Mouse (Mus musculus) kidney, postnatal 10 days (tissue): ENCODE data around the gene Ttll13.
A peak's percentile ranks its signal among the peaks of the same experiment; 100 is the strongest.

Source experiments
- DNase-seq: peaks from one replicate; pipeline ENCODE4 v3.0.0; 2021; ENCODE audit warnings: mixed read lengths

The Ttll13 gene

DNA sequence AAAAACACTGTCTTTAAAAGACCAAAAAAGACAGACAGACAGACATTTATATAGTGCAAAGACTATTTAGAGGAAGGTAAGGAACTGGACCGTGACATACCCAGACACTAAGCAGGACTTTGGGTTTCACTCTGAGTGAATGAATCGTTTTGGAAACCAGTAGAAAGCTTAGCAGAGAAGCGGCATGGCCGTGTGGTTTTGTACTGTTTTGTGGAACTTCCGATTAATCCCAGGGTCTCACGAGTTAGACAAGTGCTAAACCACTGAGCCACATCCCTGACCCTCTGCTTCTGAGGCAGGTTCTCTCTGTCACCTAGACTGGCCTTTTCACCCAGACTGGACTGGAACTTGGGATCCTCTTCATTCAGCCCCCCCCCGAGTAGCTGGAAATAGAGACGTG is 31.7 kb upstream of the Ttll13 start:
- DNase-seq, result no peak

GRCm38 (mm10) chr7:80215398-80215797 is 30.8 kb upstream of the Ttll13 start:
- DNase-seq, result peak; percentile 89

DNA sequence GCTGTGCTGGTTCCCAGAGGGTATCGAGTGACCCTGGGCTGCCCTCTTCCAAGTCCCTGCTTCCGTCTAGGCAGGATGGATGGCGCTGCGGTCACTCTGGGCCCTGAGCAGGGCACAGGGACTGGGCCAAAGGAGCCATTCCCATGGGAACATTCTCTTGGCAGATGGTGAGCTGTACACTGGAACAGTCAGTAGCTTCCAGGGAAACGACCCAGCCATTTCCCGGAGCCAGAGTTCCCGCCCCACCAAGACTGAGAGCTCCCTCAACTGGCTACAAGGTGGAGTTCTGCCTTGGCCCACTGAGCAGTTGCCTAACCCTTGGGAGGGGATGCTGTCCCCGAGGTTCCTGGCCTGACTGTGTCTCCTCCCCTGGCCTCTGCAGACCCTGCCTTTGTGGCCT is 29.6 kb upstream of the Ttll13 start:
- peak; percentile 51 for DNase-seq

DNA sequence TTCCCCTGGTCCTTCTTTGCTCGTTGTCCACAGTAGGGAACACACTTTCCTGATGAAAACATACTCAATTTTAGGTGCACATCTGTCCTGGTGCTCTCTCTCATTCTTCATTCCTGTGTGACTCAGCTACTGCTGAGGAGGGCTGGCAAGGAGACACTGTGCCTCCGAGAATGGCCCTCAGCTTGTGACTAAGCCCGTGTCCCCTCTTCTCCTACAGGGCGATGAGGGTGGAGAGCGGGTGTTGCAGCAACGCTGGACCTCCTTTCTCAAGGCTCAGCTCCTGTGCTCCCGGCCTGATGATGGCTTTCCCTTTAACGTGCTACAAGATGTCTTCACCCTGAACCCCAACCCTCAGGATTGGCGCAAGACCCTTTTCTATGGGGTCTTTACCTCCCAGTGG is 27.5 kb upstream of the Ttll13 start:
- no peak for DNase-seq

DNA sequence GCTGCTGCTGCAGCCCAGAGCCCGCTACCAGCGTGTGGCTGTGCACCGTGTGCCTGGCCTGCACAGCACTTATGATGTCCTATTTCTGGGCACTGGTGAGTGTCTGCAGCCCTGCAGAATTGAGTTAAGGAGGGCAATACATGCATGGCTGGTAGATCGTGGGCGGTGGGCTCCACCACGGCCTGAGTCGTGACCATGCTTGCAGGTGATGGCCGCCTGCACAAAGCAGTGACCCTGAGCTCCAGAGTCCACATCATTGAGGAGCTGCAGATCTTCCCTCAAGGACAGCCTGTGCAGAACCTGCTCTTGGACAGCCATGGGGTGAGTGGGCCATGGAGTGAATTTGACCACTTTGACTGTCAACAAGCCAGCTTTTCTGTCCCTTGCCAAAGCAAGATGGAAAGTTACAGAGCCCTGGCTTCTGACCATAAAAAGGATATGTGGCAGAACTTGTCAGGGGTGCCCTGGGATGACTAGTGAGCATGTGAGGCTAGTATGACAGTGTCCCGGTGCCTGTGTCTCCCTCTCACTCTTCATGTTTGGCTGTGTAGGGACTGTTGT is 25.9 kb upstream of the Ttll13 start:
- DNase-seq, result no peak

- DNase-seq, result no peak
Observed at GRCm38 (mm10) chr7:80221179-80221750, 24.9 kb upstream of the Ttll13 start.

GRCm38 (mm10) chr7:80227065-80227464 is 19.1 kb upstream of the Ttll13 start:
- no peak for DNase-seq

- peak; percentile 36 for DNase-seq
Observed at GRCm38 (mm10) chr7:80230196-80230595, 16.0 kb upstream of the Ttll13 start.

DNA sequence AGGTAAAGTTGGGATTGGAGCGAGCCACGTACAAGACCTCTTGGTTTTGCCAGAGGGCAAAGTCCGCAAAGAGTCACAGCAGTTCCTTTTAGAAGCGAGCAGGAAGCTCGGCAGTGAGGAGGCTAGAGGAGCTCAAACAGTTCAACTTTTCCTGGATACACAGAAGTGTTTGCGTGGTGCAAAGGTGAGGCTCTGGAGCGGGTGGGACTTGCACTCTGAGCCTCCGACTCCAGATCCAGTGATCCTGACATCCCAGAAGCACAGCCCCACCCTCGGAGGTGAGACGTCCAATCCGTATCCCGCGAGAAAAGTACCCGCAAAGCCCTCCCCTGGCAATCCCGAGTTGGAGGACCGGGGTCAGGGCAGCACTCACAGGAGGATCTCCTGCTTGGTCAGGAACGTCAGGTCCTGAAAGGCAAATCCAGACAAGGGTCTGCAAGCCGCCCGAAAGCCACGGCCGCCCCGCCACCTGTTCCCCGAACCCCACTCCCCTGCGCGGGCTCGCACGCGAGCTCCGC is 14.1 kb upstream of the Ttll13 start:
- DNase-seq, result peak; percentile 59

GRCm38 (mm10) chr7:80232489-80233029 is 13.6 kb upstream of the Ttll13 start, which contains the start of the genes Cib1 and Gdpgp1:
TSS of gene Cib1 (minus strand) at chr7:80232813.
TSS of gene Gdpgp1 (plus strand) at chr7:80232865.
- DNase-seq, result peak; percentile 98

DNA sequence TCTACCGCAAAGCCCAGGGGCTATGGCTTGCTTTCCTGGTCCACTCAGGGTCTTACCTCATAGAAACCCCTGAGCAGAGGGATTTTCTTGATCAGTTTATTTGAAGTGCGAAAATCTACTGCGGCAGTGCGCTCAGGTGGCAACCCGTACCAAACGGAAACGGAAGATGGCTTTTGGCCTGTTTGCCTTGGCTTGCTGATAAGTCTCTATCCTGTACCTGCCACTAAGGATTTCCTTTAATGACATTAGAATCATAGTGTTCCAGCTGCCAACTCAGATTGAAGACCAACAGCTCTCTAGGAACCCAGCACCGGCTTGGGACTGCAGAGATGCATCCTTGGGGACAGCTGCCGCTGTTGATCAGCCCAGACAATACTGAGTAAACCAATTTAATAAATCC is 12.4 kb upstream of the Ttll13 start:
- DNase-seq, result no peak

GRCm38 (mm10) chr7:80238542-80238941 is 7.6 kb upstream of the Ttll13 start:
- DNase-seq, result no peak

- no peak for DNase-seq
Observed at GRCm38 (mm10) chr7:80241661-80242060, 4.5 kb upstream of the Ttll13 start.

GRCm38 (mm10) chr7:80244851-80245250 is 1.3 kb upstream of the Ttll13 start:
- no peak for DNase-seq

GRCm38 (mm10) chr7:80246859-80247258 is 683 bp downstream of the Ttll13 start:
- no peak for DNase-seq

DNA sequence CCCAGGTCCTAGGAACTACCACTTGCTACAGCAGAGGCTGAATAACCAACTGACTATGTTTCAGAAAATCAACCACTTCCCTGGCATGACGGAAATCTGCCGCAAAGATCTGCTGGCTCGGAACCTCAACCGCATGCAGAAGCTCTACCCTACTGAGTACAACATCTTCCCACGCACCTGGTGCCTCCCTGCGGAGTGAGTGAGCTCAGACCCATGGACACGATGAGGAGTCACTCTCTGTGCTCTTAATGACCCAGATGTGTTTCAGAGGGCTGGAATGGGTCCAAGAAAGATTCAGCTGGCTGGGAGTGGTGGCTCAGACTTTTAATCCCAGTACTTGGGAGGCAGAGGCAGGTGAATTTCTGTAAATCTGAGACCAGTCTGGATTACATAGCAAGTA is 6.3 kb downstream of the Ttll13 start:
- DNase-seq, result no peak

- DNase-seq, result no peak
Observed at GRCm38 (mm10) chr7:80252886-80253285, 6.7 kb downstream of the Ttll13 start.

- no peak for DNase-seq
Observed at GRCm38 (mm10) chr7:80255981-80256380, 9.8 kb downstream of the Ttll13 start.

GRCm38 (mm10) chr7:80257706-80258105 is 11.5 kb downstream of the Ttll13 start:
- no peak for DNase-seq

- DNase-seq, result peak; percentile 91
Observed at GRCm38 (mm10) chr7:80260625-80261371, 14.6 kb downstream of the Ttll13 start, which contains the start of gene Ngrn. TSS of gene Ngrn (plus strand) at chr7:80261215.

GRCm38 (mm10) chr7:80261372-80261990 is 15.3 kb downstream of the Ttll13 start:
- DNase-seq, result no peak

DNA sequence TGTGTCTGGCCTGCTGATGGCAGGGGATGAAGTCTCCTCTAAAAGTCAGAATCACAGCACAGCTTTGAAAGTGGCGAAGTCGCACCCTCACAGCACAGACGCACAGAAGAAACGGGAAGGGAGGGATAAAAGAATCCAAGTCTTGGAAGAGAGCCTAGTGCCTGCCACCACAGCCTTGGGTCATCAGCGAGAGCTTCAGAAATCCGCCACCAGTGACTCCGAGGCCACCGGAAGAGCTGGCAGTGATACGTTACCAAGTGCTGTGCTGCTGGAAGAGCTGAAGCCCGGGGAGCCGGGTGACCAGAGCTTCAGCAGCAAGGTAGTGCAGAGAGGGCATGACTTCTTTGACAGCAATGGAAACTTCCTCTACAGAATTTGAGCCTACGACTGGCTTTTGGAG is 18.4 kb downstream of the Ttll13 start:
- DNase-seq, result no peak

GRCm38 (mm10) chr7:80267764-80268163 is 21.6 kb downstream of the Ttll13 start:
- DNase-seq, result no peak
